Mouse (Mus musculus): Measurements from ENCODE around the gene Scyl1.
"Not testable (repeated sequence)": the region's sequence is repeated elsewhere in the genome, so short reads cannot be mapped to it uniquely, and the experiment has no call there.

Gene Scyl1

DNA sequence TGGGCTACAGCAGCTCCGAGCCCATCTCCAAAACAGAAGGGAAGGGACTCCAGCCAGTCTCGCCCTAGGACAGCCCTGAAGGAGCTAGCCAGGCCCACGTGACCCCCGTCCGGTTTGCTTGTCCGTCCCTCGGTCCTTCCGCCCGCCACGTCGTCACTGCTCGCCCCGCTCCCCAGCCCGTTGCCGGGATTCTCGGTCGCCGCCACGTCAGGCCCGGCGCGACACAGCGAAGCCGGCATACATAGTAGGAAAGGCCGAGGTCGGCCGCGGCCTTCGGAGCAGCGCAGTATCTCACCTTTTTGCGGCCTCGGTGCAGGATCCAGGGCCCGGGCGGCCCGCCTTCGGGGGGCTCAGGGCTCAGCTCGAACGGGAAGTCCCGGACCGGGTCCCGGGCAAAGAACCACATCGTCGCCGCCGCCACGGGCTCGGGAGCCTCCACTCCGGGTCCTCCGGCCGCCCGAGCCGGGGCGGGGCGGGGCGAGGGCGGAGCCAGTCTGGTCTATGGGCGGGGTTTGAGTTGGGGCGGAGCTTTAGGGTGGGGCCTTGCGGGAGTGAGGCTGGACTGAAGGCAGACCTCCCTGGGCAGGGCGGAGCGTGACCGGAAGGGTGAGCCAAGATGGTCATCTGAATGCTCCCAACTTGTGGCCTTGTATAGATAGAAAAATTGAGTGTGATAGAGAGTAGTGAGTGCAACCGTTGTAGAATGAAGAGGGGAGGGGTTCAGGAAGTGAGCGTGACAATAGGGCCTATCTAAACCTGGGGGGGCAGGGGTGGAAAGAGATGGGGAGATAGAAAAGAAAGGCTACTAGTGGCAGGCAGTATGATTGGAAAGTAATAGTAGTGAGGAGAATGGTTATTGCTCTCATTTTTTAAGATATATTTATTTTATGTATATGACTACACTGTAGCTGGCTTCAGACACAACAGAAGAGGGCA lies at the start of gene Scyl1:
Gene Scyl1 (minus strand): TSS at position 495 of the 936 bp plus-strand sequence.
- DNase-seq (ENCODE audit: low spot score) = peak; percentile 93

DNA sequence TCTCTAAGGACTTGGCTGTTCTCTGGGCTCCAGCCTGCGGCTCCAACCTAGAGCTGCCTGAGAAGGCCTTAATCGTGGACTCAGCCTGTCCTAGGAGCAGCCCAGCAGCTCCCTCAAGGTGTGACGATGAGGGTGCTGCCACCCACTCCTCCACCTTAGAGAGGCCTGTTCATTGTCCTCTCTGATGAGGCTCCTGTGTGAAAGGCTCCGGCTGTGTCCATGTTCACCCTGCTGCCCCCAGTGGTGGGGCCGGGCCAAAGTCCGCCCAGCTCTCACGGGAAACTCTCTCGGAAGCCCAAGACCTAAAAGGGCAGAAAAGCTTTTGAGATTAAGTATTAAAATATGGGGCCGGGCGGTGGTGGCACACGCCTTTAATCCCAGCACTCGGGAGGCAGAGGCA lies 48.3 kb upstream of the Scyl1 start:
- DNase-seq (ENCODE audit: low spot score) = no peak

DNA sequence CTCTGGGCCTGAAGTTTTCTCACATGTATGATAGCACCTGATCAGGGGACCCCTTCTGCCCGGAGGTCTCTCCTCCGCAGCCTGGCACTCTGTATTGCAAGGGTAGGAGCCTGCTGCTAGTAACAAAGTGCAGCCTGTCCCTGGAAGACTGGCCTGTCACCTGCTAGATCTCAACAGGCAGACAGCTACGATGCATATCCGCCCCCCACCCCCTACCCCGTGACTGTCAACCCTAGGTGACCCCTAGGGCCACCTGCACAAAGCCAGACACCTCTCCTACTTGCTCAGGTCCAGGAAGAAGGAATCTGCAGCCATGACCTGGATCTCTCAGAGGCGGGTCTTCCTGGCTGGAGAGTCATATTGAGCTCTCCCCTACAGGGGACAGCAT lies 47.4 kb upstream of the Scyl1 start:
- DNase-seq (ENCODE audit: low spot score) = no peak

DNA sequence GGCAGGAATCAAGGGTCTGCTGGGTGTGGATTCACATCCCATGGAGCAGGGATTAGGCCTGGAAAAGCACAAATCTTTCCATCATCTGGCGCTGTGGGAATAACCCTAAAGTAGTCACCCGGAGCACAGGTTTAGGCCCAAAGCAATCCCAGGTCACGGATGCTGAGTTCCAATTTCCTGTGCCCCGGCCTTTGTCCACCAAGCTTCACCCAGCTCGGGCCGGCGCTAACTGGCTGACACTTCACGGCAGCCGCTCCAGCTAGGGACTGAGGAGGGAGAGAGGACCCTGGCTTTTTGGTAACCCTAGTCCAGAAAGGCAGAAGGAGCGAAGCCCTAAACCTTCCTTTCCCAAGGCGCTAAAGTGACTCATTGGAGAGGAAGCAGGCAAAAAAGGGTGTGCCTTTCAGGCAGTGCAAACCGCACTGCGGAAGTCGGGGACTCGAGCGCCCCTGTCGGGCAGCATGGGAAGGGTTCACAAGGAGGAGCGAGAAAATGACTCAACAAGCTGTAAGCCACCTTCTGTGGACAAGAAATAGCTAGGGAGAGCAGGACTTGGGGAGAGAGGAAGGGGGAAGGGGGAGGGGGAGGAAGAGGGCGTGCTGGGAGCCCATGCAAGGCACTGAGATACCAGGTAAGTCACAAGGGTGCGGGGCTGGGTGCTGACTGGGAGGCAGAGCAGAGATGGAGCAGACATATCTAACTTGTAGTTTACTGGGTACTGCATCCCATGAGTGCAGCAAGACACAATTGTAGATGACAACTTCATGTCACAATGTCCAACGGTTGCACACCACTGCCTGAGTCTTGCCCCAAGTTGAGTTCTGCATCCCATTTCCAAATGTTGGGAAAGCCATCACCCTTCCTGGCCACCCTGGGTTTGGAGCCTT lies 46.7 kb upstream of the Scyl1 start:
- DNase-seq (ENCODE audit: low spot score) = peak; percentile 81

DNA sequence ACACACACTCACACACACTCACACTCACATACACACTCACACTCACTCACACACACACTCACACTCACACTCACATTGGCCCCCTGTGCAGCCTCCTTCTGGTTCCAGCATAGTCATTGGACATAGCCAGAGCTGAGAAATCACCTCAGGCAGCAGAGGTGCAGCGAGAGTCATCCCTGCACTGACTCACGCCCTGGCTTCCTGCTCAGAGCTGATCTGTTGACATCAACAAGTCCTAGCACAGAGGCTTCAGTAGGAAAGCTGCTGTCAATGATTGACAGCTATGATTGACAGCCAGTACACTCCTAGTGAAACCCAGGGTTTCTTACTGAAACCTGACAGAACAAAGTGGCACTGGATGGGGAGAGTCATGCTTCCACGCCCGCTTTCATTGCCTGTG lies 44.7 kb upstream of the Scyl1 start:
- DNase-seq (ENCODE audit: low spot score) = no peak

GRCm38 (mm10) chr19:5815010-5815409 lies 43.8 kb upstream of the Scyl1 start:
- no peak for DNase-seq (ENCODE audit: low spot score)

DNA sequence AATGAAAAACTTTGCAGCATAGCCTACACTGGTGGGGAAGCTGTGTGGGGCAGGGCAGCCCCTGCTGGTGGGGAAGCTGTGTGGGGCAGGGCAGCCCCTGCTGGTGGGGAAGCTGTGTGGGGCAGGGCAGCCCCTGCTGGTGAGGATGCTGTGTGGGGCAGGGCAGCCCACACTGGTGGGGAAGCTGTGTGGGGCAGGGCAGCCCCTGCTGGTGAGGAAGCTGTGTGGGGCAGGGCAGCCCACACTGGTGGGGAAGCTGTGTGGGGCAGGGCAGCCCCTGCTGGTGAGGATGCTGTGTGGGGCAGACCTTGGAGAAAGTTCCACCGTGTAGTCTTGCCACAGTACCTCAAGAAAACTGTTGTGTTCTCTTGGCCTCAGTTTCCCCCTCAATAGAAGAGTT lies 42.8 kb upstream of the Scyl1 start:
- DNase-seq (ENCODE audit: low spot score) = not testable (repeated sequence)

- DNase-seq (ENCODE audit: low spot score) = no peak
These were observed 42.3 kb upstream of the Scyl1 start for GRCm38 (mm10) chr19:5813567-5813966.

DNA sequence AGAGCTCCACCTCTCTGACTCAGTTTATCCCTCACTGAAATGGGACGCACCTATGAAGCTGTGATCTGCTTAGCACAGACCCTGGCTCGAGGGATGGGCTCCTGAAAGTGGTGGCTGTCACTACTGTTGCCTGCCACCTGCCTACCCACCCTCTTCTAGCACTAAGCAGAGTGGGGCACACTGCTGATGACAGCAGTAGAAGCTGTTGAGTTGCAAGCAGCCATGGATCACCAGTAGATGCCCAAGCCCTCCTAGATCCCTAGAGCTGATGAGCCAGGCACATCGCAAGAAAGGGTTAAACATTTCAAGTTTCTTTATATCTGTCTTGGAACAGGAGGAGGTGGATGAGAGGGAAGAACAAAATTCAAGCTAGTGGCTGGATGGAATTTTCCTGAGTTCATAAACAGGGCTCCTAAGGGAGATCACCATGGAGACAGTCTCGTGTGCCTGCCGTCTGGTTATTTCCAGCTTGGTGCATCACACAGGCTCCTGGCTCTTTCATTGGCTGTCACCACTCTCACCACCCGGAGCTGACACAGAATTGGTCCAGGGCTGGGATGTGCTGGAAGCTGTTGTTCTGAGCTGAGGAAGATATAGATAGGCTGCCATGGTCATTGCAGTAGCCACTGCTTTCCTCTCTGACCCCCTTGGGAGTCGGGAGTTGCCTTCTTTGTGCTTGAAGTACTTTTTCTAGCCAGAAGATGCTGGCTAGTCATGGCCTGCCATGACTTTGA lies 40.7 kb upstream of the Scyl1 start:
- DNase-seq (ENCODE audit: low spot score) = peak; percentile 87

DNA sequence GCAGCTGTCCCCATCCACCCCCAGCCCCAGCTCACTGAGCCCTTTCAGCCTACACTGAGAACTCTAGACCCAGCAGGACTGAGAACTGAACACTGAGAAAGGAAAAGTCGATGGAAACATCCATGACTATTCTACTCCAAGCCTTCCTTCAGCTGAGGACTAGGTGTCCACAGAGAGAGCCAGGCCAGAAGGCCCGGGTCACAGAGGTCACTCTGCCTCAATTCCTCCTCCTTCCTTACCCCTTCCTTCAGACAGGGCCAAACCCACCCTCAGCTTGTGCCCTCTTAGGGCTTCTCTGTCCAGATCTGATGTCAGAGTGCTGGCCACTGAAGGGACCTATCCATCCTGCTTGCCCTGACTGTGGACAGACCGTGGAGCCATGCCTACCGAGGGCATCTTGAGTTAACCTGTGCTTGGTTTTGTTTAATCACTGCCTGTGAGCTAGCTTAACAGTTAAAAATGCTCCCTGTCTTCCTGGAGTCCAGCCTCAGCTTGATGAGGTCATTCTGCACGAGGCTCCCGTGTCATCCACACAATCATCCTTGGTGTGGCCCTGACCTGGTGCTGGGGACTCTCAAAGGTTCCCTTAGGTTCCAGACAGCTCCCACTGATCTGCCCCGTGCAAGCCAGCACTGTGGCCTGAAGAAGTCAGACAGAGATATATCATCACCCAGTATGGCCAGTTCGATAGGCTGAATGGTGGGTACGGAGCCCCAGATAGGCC lies 39.8 kb upstream of the Scyl1 start:
- no peak for DNase-seq (ENCODE audit: low spot score)

DNA sequence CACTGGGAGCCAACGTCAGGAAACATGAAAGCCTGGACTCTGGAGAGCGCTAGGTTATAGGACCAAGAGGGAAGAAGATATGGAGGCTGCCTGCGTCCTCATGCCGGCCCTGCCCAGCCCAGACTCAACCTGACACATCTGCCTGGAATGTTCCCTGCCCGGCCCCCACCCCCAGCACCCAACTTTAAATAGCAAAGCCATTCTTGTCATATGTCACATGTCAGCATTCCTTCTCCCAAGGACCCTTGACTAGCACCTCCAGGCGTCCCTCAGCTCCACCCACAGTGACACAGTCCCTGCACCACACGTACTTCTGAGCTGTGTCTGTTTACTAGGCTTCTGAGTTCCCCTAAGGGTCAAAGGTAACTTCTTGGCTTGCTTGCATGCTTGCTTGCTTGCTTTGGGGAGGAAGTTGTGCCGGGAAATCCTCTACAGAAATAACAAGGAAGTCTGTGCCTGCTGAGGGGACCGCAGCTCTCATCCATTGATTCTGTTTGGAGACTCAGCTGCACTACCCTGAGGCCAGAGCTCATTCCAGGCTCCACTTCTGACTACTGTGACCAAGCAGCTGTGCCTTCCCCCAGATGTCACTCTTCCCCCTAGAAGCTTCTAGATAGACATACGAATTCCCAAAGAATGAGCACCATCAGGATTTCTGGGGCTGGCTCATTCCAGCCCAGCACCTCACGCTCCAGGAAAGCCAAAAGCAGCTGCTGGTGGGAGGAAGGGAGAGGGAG lies 39.1 kb upstream of the Scyl1 start:
- no peak for DNase-seq (ENCODE audit: low spot score)

DNA sequence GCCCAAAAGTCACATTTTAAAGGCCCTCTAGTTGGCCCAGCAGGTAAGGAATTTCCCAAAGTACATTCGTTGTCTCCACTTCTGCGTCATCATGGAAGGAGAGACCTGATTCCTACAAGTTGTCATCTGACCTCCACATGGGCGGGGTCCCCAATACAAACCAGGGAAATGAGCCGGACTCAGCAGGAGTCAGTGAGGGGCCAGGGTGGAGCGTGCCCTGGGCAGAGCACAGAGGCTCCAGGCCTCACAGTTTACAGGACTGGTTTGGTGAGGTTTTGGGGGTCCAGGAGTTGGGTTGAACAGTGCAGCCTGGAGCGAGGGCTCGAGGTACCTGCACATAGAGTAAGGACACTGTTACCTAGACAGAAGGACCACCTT lies 38.5 kb upstream of the Scyl1 start:
- DNase-seq (ENCODE audit: low spot score) = no peak

DNA sequence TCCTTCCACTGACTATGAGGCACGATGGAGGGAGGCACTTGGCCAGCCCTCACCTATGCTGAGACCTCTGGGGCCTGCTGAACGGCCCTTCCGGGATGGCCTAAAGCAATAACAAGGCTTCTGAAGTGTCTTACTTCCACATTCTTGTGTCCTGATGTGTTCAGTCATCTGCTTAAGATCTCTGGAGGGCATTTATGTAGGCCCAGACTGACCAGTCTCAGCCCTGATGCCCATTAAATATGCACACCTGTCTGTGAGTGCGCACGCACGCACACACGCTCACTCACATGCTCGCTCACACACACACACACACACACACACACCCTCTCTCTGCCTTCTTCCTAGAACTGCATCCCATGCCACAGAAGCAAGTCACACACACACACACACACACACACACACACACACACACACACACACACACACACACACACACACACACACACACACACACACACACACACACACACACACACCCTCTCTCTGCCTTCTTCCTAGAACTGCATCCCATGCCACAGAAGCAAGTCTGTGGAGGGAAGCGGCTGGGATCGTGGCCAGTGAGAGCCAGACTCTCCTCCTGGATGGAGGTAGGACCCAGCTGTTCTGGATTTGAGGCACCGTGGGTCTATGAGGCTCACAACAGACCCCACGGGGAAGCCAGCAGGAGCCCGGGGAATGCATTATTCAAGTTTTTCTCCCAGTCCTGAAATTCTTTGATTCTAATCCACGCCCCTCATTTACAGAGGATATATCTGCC lies 37.9 kb upstream of the Scyl1 start:
- no peak for DNase-seq (ENCODE audit: low spot score)

DNA sequence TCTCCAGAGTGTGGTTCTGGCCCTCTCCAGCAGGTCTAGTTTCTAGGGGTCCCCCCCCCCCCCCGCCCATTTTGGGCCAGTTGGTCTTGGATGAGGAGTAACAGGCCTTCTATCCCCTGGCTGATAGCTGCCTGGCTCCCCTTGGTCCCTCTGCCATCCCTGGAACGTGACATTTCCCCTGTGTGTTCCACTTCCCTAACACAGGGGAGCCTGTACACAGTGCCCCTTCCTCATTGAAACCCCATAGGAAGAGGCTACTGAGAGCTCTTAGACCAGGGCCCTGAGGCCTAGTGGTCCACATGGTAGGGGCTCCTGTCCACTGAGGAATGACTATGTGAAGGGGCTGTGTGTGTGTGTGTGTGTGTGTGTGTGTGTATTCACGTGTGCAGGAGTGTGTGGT lies 36.5 kb upstream of the Scyl1 start:
- no peak for DNase-seq (ENCODE audit: low spot score)

DNA sequence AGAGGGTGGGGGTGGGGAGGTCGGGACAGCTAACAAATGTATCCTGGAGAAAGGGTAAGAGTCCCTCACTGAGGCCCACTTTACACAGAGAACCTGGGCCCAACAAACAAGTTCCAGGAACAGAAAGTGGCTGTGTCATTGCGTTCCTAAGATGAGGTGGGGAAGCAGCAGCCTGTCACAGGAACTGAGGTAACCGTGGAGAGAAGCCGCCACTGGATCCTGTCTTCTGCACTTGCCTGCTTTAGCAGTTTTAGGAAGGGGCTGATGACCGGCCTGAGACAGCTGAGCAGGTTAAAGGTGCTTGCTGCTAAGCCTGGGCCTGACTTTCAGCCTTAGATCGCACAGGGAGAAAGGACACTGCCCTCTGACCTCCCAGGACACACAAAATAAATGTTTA lies 35.6 kb upstream of the Scyl1 start:
- no peak for DNase-seq (ENCODE audit: low spot score)

DNA sequence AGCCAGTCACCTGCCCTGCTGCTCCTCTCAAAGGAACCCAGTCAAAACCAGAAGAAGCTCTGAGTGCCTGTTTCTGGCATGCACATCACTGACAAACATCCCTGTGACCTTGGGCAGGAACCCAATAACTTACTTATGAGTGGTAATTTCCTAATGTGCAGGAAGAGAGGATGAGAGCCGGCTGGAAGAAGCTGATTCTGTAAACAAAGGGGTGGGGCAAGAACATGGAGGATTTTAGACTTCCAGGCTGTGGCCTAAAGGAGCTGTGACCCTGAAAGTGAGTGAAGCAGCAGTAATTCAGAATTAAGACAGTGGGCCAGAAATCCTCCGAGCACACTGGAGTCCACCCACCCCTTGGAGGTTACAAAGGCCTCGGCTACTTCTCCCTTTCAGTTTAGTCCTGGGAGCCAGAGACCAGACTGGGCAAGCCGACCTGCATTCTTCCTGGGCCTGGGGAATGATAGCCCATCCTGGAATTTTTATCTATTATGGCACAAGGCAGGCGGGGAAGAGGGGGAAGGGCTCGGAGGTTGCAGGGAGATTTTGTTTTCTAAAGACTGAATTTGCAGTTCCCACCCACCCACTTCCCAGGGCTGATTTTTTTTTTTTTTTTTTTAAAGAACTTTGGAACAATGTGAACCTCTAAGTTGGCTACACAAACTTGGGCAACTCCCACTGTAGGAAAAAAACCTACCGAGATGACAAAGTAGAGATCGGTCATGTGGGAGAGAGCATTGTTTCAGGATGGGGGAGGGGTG lies 35.0 kb upstream of the Scyl1 start:
- DNase-seq (ENCODE audit: low spot score) = peak; percentile 67

DNA sequence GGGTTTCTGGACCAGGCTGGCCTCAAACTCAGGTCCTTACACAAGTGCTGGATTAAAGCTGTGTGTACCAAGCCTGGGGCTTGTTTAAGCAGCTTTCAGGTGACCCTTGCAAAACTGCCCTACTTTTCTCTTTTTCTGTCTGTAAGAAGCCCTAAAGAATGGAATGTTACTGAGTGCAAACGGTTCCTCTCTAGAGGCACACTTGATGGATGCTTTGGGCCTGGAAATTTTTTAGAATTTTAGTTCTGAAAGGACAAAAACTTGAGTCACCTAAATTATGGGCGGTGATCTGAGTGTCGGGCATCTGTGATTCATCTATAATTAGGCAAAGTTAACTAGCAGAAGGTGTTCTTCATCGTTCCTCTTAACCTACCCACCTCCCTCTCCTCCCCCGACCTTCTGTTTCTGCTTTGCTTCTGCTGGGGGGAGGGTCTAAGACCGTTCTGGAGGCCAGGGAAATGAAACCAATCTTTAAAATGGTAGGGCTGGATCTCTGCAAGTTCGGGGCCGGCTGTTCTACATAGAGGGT lies 33.2 kb upstream of the Scyl1 start:
- DNase-seq (ENCODE audit: low spot score) = no peak

DNA sequence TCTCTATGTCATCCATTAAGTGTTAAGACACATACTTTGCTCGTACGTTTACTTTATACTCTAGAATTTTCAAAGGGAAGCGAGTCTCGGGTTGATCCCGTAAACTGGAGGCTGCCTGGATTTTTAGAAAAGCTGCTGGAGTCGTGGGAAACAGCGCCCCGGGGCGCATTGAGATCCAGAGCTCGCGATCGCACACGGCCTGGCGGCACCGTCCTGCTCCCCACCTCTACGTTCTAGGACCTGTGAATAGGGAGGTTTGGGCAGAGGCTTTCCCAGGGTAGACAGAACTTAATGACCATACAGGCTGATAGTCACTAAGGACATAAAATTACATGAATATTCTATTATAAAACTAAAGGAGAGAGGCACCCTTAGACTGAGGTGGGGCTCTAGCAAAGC lies 32.7 kb upstream of the Scyl1 start:
- no peak for DNase-seq (ENCODE audit: low spot score)
